Mouse (Mus musculus): Measurements from ENCODE around the gene Tefm.

The Tefm gene

GRCm38 (mm10) chr11:80089817-80090214 lies 52.2 kb downstream of the Tefm start:
- DNase-seq = no peak

DNA sequence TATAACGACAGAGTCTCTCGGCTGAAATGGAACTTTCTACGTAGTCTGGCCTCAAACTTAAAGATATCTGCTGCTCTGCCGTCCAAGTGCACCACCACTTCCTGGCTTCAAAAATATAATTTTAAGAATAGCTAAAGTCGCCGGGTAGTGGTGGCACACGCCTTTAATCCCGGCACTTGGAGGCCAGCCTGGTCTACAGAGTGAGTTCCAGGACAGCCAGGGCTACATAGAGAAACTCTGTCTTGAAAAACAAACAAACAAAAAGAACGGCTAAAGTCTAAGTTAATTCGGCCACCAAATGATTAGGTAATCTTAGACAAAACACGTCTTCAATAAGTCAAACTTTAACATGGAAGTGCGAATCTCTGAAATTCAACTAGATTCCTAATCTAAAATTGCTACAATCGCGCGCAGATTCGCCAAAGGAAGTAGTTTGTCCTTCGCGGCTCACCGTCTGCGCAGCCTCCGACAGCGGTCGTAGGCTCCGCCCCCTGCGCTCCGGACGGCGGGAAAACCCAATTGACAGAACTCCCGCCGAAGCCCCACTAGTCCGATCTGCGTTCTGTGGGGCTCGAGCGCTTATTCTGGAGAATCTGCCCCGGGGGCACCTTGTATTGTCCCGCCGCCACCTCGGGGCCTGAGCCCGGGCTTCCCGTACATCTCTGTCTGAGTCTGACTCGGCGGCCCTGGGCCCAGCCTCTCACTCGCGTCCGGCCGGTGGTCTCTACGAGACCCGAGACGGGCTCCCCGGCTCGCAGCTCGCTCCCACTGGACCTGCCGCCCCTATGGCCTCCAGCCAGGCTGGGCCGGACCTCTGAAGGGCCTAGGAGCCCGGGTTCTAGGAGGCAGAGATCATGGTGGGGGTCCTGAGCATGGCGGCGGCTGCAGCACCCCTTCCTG lies 52.8 kb downstream of the Tefm start, which contains the start of gene Atad5:
Atad5 (plus strand) TSS at position 484 of the 900 bp plus-strand sequence.
- peak; percentile 89 for DNase-seq

- DNase-seq = peak; percentile 81
Measured at GRCm38 (mm10) chr11:80086844-80087243, 55.1 kb downstream of the Tefm start.
